Mouse (Mus musculus) hindbrain, embryonic 14.5 days (tissue): ENCODE data around the gene Fabp3. TPM values are rescaled to one million over a fixed set of nuclear protein-coding genes. Genes with fewer than 3 reads are reported as not detected.

Experiments
- ATAC-seq: fragments of 200-750 bp; cut with Nextera tagmentation; 2 replicates; pipeline ENCODE4 v1.8.0; 2017; ENCODE audit warnings: moderate number of reproducible peaks, mild to moderate bottlenecking, moderate TSS enrichment, moderate library complexity; ENCODE audit not compliant: low FRiP score
- DNase-seq: peaks from one replicate; pipeline ENCODE4 v3.0.0-alpha.2; 2015; ENCODE audit warnings: low spot score
- H3K27ac ChIP-seq: fragments of 300-500 bp; sonication (generic); 2 replicates; pipeline ENCODE4 v1.5.1; 2014; ENCODE audit warnings: mild to moderate bottlenecking, moderate library complexity
- H3K27me3 ChIP-seq: fragments of 300-500 bp; sonication (generic); 2 replicates; pipeline ENCODE4 v1.6.1; 2014; ENCODE audit warnings: mild to moderate bottlenecking, low read length, mixed read lengths; ENCODE audit not compliant: control insufficient read depth, insufficient read depth
- H3K36me3 ChIP-seq: fragments of 300-500 bp; sonication (generic); replicated peaks from 2 replicates; pipeline ENCODE4 v1.6.1; 2014; ENCODE audit not compliant: control insufficient read depth, insufficient read depth
- H3K4me1 ChIP-seq: fragments of 300-500 bp; sonication (generic); replicated peaks from 2 replicates; pipeline ENCODE4 v1.6.1; 2014; ENCODE audit warnings: antibody characterized with exemption, low read length, mixed read lengths; ENCODE audit not compliant: control insufficient read depth, insufficient read depth
- H3K4me2 ChIP-seq: fragments of 300-500 bp; sonication (generic); replicated peaks from 2 replicates; pipeline ENCODE4 v1.6.1; 2014; ENCODE audit warnings: mild to moderate bottlenecking, moderate library complexity
- H3K4me3 ChIP-seq: fragments of 300-500 bp; sonication (generic); replicated peaks from 2 replicates; pipeline ENCODE4 v1.5.1; 2014; ENCODE audit warnings: mild to moderate bottlenecking, low read length
- H3K9ac ChIP-seq: fragments of 300-500 bp; sonication (generic); 2 replicates; pipeline ENCODE4 v1.6.1; 2014
- H3K9me3 ChIP-seq: fragments of 300-500 bp; sonication (generic); 2 replicates; pipeline ENCODE4 v1.6.1; 2016; ENCODE audit warnings: low read length; ENCODE audit not compliant: control insufficient read depth
- WGBS: fragments of 180-500 bp; shearing (Covaris S2); extraction: QIAGEN DNeasy Blood & Tissue Kit; methylation state at CpG from one replicate; pipeline ENCODE4 v1.1.7; 2014; 5-methylcytosine and 5-hydroxymethylcytosine counted together
- polyA plus RNA-seq: library from polyadenylated mRNA; unstranded; fragments of >200 nt; fragmentation: Nextera tagmentation; extraction: Ambion mirVana; gene quantifications from 2 replicates; pipeline ENCODE4 v1.2.1, GENCODE M21; 2014

Fabp3 gene
- polyA plus RNA-seq, 1 experiment from 2014 or later, result 285 TPM

DNA sequence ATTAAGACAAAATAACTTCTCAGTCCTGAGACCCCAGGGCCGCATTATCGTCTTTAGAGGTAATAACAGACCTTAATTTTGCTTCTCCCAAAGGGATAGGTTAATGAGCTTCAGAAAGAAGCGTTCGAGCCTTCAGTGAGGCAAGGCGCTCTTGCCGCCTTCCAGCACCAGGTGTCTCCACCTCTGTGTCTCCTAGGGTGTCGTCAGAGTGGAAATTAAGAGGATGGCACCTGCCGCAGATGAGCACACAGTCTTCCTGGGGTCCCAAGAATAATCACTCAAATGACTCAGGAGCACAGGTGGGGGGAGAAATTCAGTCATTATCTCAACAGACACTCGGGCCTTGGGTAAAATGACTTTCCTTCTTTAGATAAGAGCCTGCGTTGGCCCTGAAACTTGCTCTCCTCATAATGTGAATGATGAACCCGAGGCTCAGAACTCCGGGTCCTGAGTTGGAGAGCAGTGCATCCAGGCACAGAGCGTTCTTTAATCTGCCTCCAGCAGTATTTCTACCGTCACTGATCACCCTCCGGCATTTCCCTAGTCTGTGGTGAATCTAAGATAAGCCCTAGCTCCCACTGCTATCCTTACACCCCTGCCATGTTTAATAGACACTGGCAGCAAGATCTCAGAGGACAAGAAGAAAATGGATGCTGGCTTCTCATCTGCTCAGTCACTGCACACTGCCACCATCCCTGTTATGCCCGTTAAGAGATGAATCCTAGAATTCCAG is 42.5 kb downstream of the Fabp3 start:
- H3K4me2 ChIP-seq, result no peak overlapping the region
- ATAC-seq (no peak), DNase-seq (no peak)
- H3K27me3 ChIP-seq, result no peaks in the 10 kb centered on the region
- no peak overlapping the region for H3K27ac ChIP-seq
- H3K9me3 ChIP-seq, result no peaks in the 10 kb centered on the region
- WGBS, result 85% methylated on average over 16 of the region's 16 CpGs
- no peak overlapping the region for H3K9ac ChIP-seq
- H3K4me3 ChIP-seq, result no peak overlapping the region
- no peaks in the 10 kb centered on the region for H3K4me1 ChIP-seq
- peaks cover 86% of the 10 kb centered on the region for H3K36me3 ChIP-seq

- Histone ChIP-seq H3K4me3 (no peak overlapping the region), H3K4me2 (no peak overlapping the region), H3K4me1 (no peaks in the 10 kb centered on the region), H3K27me3 (no peaks in the 10 kb centered on the region), H3K9ac (no peak overlapping the region), H3K9me3 (no peaks in the 10 kb centered on the region), H3K27ac (no peak overlapping the region), H3K36me3 (peaks cover 77% of the 10 kb centered on the region)
- whole genome bisulfite sequencing, result 96% methylated on average over 7 of the region's 7 CpGs
- ATAC-seq (no peak), DNase-seq (no peak)
Observed at GRCm38 (mm10) chr4:130352588-130352987, 44.2 kb downstream of the Fabp3 start.

- DNase-seq (no peak), ATAC-seq (no peak)
- Histone ChIP-seq H3K4me1 (peaks cover 16% of the 10 kb centered on the region), H3K27ac (no peak overlapping the region), H3K4me2 (no peak overlapping the region), H3K27me3 (no peaks in the 10 kb centered on the region), H3K9ac (no peak overlapping the region), H3K4me3 (no peak overlapping the region), H3K9me3 (no peaks in the 10 kb centered on the region), H3K36me3 (peaks cover 31% of the 10 kb centered on the region)
Observed at GRCm38 (mm10) chr4:130357946-130358345, 49.6 kb downstream of the Fabp3 start.

DNA sequence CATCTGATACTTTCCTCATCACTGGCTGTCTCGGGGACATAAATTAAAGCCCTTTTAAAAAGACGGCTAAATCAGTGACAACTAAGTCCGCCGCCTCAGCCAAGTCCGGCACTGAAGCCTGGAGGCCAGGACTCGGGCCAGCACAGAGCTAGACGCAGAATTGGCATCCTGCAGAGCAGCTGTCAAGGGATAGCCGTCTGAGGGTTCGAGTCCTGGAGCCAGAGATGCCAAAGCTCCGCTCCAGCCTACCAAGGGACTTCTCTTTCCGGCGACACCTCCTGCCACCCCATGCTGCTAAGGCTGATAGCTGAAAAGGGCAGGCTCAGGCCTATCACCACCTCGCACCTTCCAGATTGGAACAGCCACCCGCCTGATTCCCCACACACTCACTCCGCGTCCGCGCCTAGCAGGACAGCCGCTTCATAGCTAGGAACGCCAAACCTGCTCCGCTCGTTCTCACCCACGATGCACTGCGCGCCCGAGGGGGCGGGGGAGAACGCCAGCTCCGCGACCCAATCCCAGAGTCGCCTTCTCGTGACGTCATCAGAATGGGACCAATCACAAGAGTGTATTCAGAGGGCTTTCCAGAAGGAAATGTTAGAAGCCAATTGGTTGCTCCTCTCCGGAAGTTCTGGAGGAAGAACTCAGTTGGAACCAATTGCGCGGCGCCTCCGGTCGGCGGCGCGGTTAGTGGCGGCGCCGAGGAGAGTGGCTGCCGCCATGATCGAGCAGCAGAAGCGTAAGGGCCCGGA is 51.3 kb downstream of the Fabp3 start, which contains the start of the genes Zcchc17 and Snrnp40:
Gene Zcchc17 (minus strand): TSS at position 458 of the 752 bp plus-strand sequence.
Gene Snrnp40 (plus strand): TSS at position 647 of the 752 bp plus-strand sequence.
- Histone ChIP-seq H3K9ac (peak within 1 kb of the TSS; percentile 92), H3K4me2 (peak within 1 kb of the TSS; percentile 89), H3K4me1 (peaks cover 16% of the 10 kb centered on the region), H3K4me3 (peak within 1 kb of the TSS; percentile 93), H3K36me3 (peaks cover 29% of the 10 kb centered on the region), H3K9me3 (no peaks in the 10 kb centered on the region), H3K27ac (peak within 1 kb of the TSS; percentile 85), H3K27me3 (no peaks in the 10 kb centered on the region)
- ATAC-seq (peak; percentile 99), DNase-seq (peak; percentile 100)
- 1% methylated on average over 49 of the region's 49 CpGs for WGBS

DNA sequence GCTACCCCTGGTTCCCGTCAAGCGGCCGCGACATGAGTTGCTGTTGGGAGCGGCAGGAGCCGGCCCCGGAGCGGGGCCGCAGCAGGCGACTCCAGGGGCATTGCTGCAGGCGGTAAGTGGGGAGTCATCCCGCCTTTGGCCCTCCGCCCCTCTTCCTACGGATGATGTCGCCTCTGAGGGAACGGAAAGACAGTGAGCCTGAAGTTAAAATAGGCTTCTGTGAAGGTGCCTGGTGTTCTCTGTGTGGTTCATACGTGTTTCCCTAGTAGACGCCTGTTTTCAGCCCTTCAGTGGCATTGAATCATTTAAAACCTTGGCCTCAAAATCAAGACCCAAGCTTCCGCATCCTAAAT is 51.8 kb downstream of the Fabp3 start:
- no peaks in the 10 kb centered on the region for H3K27me3 ChIP-seq
- under 1% methylated on average over 19 of the region's 19 CpGs for WGBS
- DNase-seq (peak; percentile 27), ATAC-seq (no peak)
- peaks cover 16% of the 10 kb centered on the region for H3K4me1 ChIP-seq
- H3K4me3 ChIP-seq, result peak overlapping the region; percentile 93
- H3K9ac ChIP-seq, result peak overlapping the region; percentile 92
- peak overlapping the region; percentile 85 for H3K27ac ChIP-seq
- H3K36me3 ChIP-seq, result peaks cover 34% of the 10 kb centered on the region
- peak overlapping the region; percentile 89 for H3K4me2 ChIP-seq
- H3K9me3 ChIP-seq, result no peaks in the 10 kb centered on the region

Other genes starting within 250 kb of the Fabp3 start
- gene Pef1, start 206.0 kb upstream of the Fabp3 start, polyA plus RNA-seq, result 66.0 and 77.7 TPM in 2 replicates
- 1.7 and 2.3 TPM in 2 replicates for gene Hcrtr1, start 169.2 kb upstream of the Fabp3 start, polyA plus RNA-seq
- gene Tinagl1, start 133.5 kb upstream of the Fabp3 start, polyA plus RNA-seq, result 6.6 and 8.5 TPM in 2 replicates
- gene Gm853, start 86.2 kb upstream of the Fabp3 start, polyA plus RNA-seq, result 0.86 and 2.4 TPM in 2 replicates
- gene Serinc2, start 29.4 kb upstream of the Fabp3 start, polyA plus RNA-seq, result 32.3 and 35.5 TPM in 2 replicates
- gene Gm10570, start 79 bp downstream of the Fabp3 start, polyA plus RNA-seq, result 0.46 TPM in 1 of 2 replicates, not detected in the other
- 88.1 and 89.8 TPM in 2 replicates for gene Zcchc17, start 51.3 kb downstream of the Fabp3 start, polyA plus RNA-seq
- 92.5 and 94.6 TPM in 2 replicates for gene Snrnp40, start 51.5 kb downstream of the Fabp3 start, polyA plus RNA-seq